Mouse (Mus musculus) C2C12 (cell line): ENCODE data around the gene Sin3a. TPM values are rescaled to one million over a fixed set of nuclear protein-coding genes. Genes with fewer than 3 reads are reported as not detected.

Source experiments
- H3K27me3 ChIP-seq: one replicate; pipeline ENCODE4 v1.6.1; 2011; ENCODE audit not compliant: control insufficient read depth, insufficient read depth, insufficient read length
- H3K36me3 ChIP-seq: one replicate; pipeline ENCODE4 v1.6.1; 2011; ENCODE audit not compliant: control insufficient read depth, insufficient read depth
- H3K4me3 ChIP-seq: one replicate; pipeline ENCODE4 v1.5.1; 2011; ENCODE audit warnings: mild to moderate bottlenecking, control low read depth; ENCODE audit not compliant: poor library complexity, insufficient read depth, severe bottlenecking
- H3K79me2 ChIP-seq: one replicate; pipeline ENCODE4 v1.6.1; 2011; ENCODE audit not compliant: control insufficient read depth, insufficient read depth
- H3K79me3 ChIP-seq: one replicate; pipeline ENCODE4 v1.6.1; 2011; ENCODE audit warnings: low read depth, control low read depth
- H3ac ChIP-seq: one replicate; pipeline ENCODE3; 2011; ENCODE audit warnings: low read depth; ENCODE audit not compliant: control insufficient read depth, insufficient read length
- CEBPB ChIP-seq: IDR thresholded peaks from one replicate; pipeline ENCODE4 v1.6.1; 2011; ENCODE audit warnings: low read depth, mild to moderate bottlenecking, control low read depth, moderate library complexity
- CTCF ChIP-seq: IDR thresholded peaks from one replicate; pipeline ENCODE4 v1.5.1; 2011; ENCODE audit not compliant: control insufficient read depth, insufficient read depth, insufficient read length
- FOSL1 ChIP-seq: IDR thresholded peaks from one replicate; pipeline ENCODE4 v1.8.0; 2011; ENCODE audit warnings: mild to moderate bottlenecking, low read length; ENCODE audit not compliant: poor library complexity, insufficient read depth, severe bottlenecking
- MAX ChIP-seq: IDR thresholded peaks from one replicate; pipeline ENCODE4 v1.6.1; 2011; ENCODE audit warnings: mild to moderate bottlenecking, control low read depth
- MYOD1 ChIP-seq: IDR thresholded peaks from one replicate; pipeline ENCODE4 v1.6.1; 2011; ENCODE audit warnings: low read depth; ENCODE audit not compliant: control insufficient read depth, insufficient read length
- MYOG ChIP-seq: IDR thresholded peaks from one replicate; pipeline ENCODE4 v1.6.1; 2011; ENCODE audit not compliant: control insufficient read depth, insufficient read length; ENCODE audit errors: extremely low read depth
- USF1 ChIP-seq: IDR thresholded peaks from one replicate; pipeline ENCODE4 v1.6.1; 2011; ENCODE audit warnings: low read depth, mild to moderate bottlenecking, control low read depth, moderate library complexity
- polyA plus RNA-seq: library from polyadenylated mRNA; unstranded; fragments of >200 nt; fragmentation: generic; extraction: Trizol; gene quantifications from one replicate; pipeline ENCODE4 v1.2.1, GENCODE M21; 2012; ENCODE audit warnings: missing spikeins

Gene Sin3a
- polyA plus RNA-seq, 1 experiment: 16.6 TPM

GRCm38 (mm10) chr9:57074822-57075603 lies 3.2 kb downstream of the Sin3a start:
- no peaks in the 10 kb centered on the region for H3K36me3 ChIP-seq
- H3K79me3 ChIP-seq: peaks cover 28% of the 10 kb centered on the region
- H3K79me2 ChIP-seq: peaks cover 42% of the 10 kb centered on the region
- peak overlapping the region; percentile 36 for H3K4me3 ChIP-seq
- TF ChIP-seq CTCF (no peak), MYOG (no peak), CEBPB (no peak), FOSL1 (no peak), MYOD1 (no peak), MAX (no peak), USF1 (no peak)
- peak overlapping the region; percentile 48 for H3ac ChIP-seq
- no peaks in the 10 kb centered on the region for H3K27me3 ChIP-seq

GRCm38 (mm10) chr9:57075681-57076381 lies 4.0 kb downstream of the Sin3a start:
- Histone ChIP-seq H3K79me2 (peaks cover 50% of the 10 kb centered on the region), H3K4me3 (peak overlapping the region; percentile 64), H3K27me3 (no peaks in the 10 kb centered on the region), H3ac (peak overlapping the region; percentile 48), H3K36me3 (no peaks in the 10 kb centered on the region), H3K79me3 (peaks cover 37% of the 10 kb centered on the region)
- TF ChIP-seq CTCF: no peak
- TF ChIP-seq MAX: no peak

- peak overlapping the region; percentile 64 for H3K4me3 ChIP-seq
- H3K27me3 ChIP-seq: no peaks in the 10 kb centered on the region
- H3ac ChIP-seq: peak overlapping the region; percentile 98
- TF ChIP-seq FOSL1 (no peak), MYOG (no peak), MYOD1 (no peak), CEBPB (no peak)
- H3K79me3 ChIP-seq: peaks cover 46% of the 10 kb centered on the region
- peaks cover 61% of the 10 kb centered on the region for H3K79me2 ChIP-seq
- H3K36me3 ChIP-seq: peaks cover 6% of the 10 kb centered on the region
Measured at GRCm38 (mm10) chr9:57076701-57077660, 5.1 kb downstream of the Sin3a start.

GRCm38 (mm10) chr9:57082236-57082635 lies 10.4 kb downstream of the Sin3a start:
- H3K36me3 ChIP-seq: peaks cover 24% of the 10 kb centered on the region
- no peaks in the 10 kb centered on the region for H3K27me3 ChIP-seq
- no peak overlapping the region for H3ac ChIP-seq
- TF ChIP-seq CEBPB (no peak), MYOD1 (no peak), MYOG (no peak), MAX (no peak), USF1 (no peak), FOSL1 (no peak), CTCF (no peak)
- peaks cover 69% of the 10 kb centered on the region for H3K79me3 ChIP-seq
- H3K4me3 ChIP-seq: no peak overlapping the region
- peaks cover 97% of the 10 kb centered on the region for H3K79me2 ChIP-seq

GRCm38 (mm10) chr9:57117261-57117755 lies 45.5 kb downstream of the Sin3a start:
- Histone ChIP-seq H3K79me3 (no peaks in the 10 kb centered on the region), H3K27me3 (no peaks in the 10 kb centered on the region), H3K4me3 (no peak overlapping the region), H3K79me2 (no peaks in the 10 kb centered on the region), H3ac (no peak overlapping the region), H3K36me3 (peaks cover 92% of the 10 kb centered on the region)
- no peak for TF ChIP-seq MYOG
- TF ChIP-seq CEBPB: no peak
- no peak for TF ChIP-seq MYOD1
- no peak for TF ChIP-seq USF1
- TF ChIP-seq MAX: no peak
- TF ChIP-seq FOSL1: no peak
- TF ChIP-seq CTCF: no peak
